Mouse (Mus musculus): ENCODE results near the gene Pex19. TPM values are rescaled to one million over a fixed set of nuclear protein-coding genes. Genes with fewer than 3 reads are reported as not detected.

Gene Pex19
- 117 and 123 TPM in 2 replicates for polyA plus RNA-seq (2015; fragmentation: Nextera tagmentation; extraction: Ambion mirVana)

- Histone ChIP-seq H3K4me3 (peak within 1 kb of the TSS; percentile 83), H3K9ac (peak within 1 kb of the TSS; percentile 93), H3K27me3 (no peaks in the 10 kb centered on the region), H3K36me3 (peaks cover 45% of the 10 kb centered on the region), H3K4me1 (peaks cover 12% of the 10 kb centered on the region), H3K27ac (peak within 1 kb of the TSS; percentile 61), H3K9me3 (no peaks in the 10 kb centered on the region), H3K4me2 (peak within 1 kb of the TSS; percentile 77)
- ATAC-seq (ENCODE audit: borderline replicate concordance, extremely low read depth, low FRiP score, low TSS enrichment): peak; percentile 98
- WGBS: 1% methylated on average over 42 of the region's 42 CpGs
Measured at GRCm38 (mm10) chr1:172126376-172127347, at the start of gene Pex19. Pex19 (plus strand) TSS chr1:172126755.

GRCm38 (mm10) chr1:172077981-172078380 is 48.6 kb upstream of the Pex19 start:
- no peak overlapping the region for H3K9ac ChIP-seq
- WGBS: 66% methylated on average over 5 of the region's 5 CpGs

GRCm38 (mm10) chr1:172082101-172082898 is 44.3 kb upstream of the Pex19 start, which contains the start of the genes Copa and Ncstn:
Copa (plus strand) TSS chr1:172082529.
Ncstn (minus strand) TSS chr1:172082795.
- Histone ChIP-seq H3K4me2 (peak within 1 kb of the TSS; percentile 48), H3K4me1 (peaks cover 24% of the 10 kb centered on the region), H3K4me3 (peak within 1 kb of the TSS; percentile 77), H3K9ac (peak within 1 kb of the TSS; percentile 78), H3K27ac (peak within 1 kb of the TSS; percentile 67), H3K27me3 (no peaks in the 10 kb centered on the region), H3K9me3 (no peaks in the 10 kb centered on the region), H3K36me3 (peaks cover 19% of the 10 kb centered on the region)
- under 1% methylated on average over 40 of the region's 40 CpGs for WGBS
- ATAC-seq (ENCODE audit: borderline replicate concordance, extremely low read depth, low FRiP score, low TSS enrichment): peak; percentile 97

More at GRCm38 (mm10) chr1:172077981-172078380, 48.6 kb upstream of the Pex19 start:
- Histone ChIP-seq H3K4me2 (no peak overlapping the region), H3K4me3 (no peak overlapping the region), H3K27ac (no peak overlapping the region), H3K36me3 (peaks cover 52% of the 10 kb centered on the region), H3K4me1 (peaks cover 6% of the 10 kb centered on the region), H3K27me3 (no peaks in the 10 kb centered on the region), H3K9me3 (no peaks in the 10 kb centered on the region)
- ATAC-seq (ENCODE audit: borderline replicate concordance, extremely low read depth, low FRiP score, low TSS enrichment): no peak

- peaks cover 24% of the 10 kb centered on the region for H3K4me1 ChIP-seq
- H3K4me2 ChIP-seq: peak overlapping the region; percentile 48
- no peaks in the 10 kb centered on the region for H3K27me3 ChIP-seq
- H3K4me3 ChIP-seq: peak overlapping the region; percentile 77
- WGBS: under 1% methylated on average over 24 of the region's 24 CpGs
- peak overlapping the region; percentile 67 for H3K27ac ChIP-seq
- H3K36me3 ChIP-seq: peaks cover 21% of the 10 kb centered on the region
- H3K9ac ChIP-seq: peak overlapping the region; percentile 78
- no peaks in the 10 kb centered on the region for H3K9me3 ChIP-seq
- no peak; the same call in 1 of the 2 replicates for ATAC-seq (ENCODE audit: borderline replicate concordance, extremely low read depth, low FRiP score, low TSS enrichment)
Measured at GRCm38 (mm10) chr1:172082899-172083445, 43.6 kb upstream of the Pex19 start.

GRCm38 (mm10) chr1:172093522-172093921 is 33.0 kb upstream of the Pex19 start:
- 58% methylated on average over 3 of the region's 3 CpGs for WGBS
- H3K4me2 ChIP-seq: no peak overlapping the region
- no peaks in the 10 kb centered on the region for H3K27me3 ChIP-seq
- H3K27ac ChIP-seq: no peak overlapping the region
- H3K9ac ChIP-seq: no peak overlapping the region
- no peaks in the 10 kb centered on the region for H3K9me3 ChIP-seq
- H3K4me3 ChIP-seq: no peak overlapping the region
- H3K36me3 ChIP-seq: peaks cover 90% of the 10 kb centered on the region
- no peak for ATAC-seq (ENCODE audit: borderline replicate concordance, extremely low read depth, low FRiP score, low TSS enrichment)
- H3K4me1 ChIP-seq: no peaks in the 10 kb centered on the region

- H3K27me3 ChIP-seq: no peaks in the 10 kb centered on the region
- peaks cover 85% of the 10 kb centered on the region for H3K36me3 ChIP-seq
- no peak overlapping the region for H3K4me2 ChIP-seq
- no peak overlapping the region for H3K4me3 ChIP-seq
- H3K9me3 ChIP-seq: no peaks in the 10 kb centered on the region
- H3K4me1 ChIP-seq: no peaks in the 10 kb centered on the region
- ATAC-seq (ENCODE audit: borderline replicate concordance, extremely low read depth, low FRiP score, low TSS enrichment): no peak
- H3K27ac ChIP-seq: no peak overlapping the region
- H3K9ac ChIP-seq: no peak overlapping the region
Measured at GRCm38 (mm10) chr1:172094295-172094694, 32.3 kb upstream of the Pex19 start.

- Histone ChIP-seq H3K9me3 (no peaks in the 10 kb centered on the region), H3K4me2 (no peak overlapping the region), H3K4me3 (no peak overlapping the region), H3K27ac (no peak overlapping the region), H3K27me3 (no peaks in the 10 kb centered on the region), H3K4me1 (no peaks in the 10 kb centered on the region), H3K9ac (no peak overlapping the region), H3K36me3 (peaks cover 83% of the 10 kb centered on the region)
- ATAC-seq (ENCODE audit: borderline replicate concordance, extremely low read depth, low FRiP score, low TSS enrichment): no peak
- 47% methylated on average over 6 of the region's 6 CpGs for WGBS
Measured at GRCm38 (mm10) chr1:172095202-172095601, 31.4 kb upstream of the Pex19 start.

- peaks cover 85% of the 10 kb centered on the region for H3K36me3 ChIP-seq
- no peaks in the 10 kb centered on the region for H3K9me3 ChIP-seq
- H3K4me3 ChIP-seq: no peak overlapping the region
- WGBS: 85% methylated on average over 6 of the region's 6 CpGs
- no peak overlapping the region for H3K4me2 ChIP-seq
- H3K27ac ChIP-seq: no peak overlapping the region
- no peak overlapping the region for H3K9ac ChIP-seq
- no peaks in the 10 kb centered on the region for H3K4me1 ChIP-seq
- H3K27me3 ChIP-seq: no peaks in the 10 kb centered on the region
- no peak for ATAC-seq (ENCODE audit: borderline replicate concordance, extremely low read depth, low FRiP score, low TSS enrichment)
Measured at GRCm38 (mm10) chr1:172099325-172100033, 27.1 kb upstream of the Pex19 start.

GRCm38 (mm10) chr1:172103619-172104018 is 22.9 kb upstream of the Pex19 start:
- WGBS: 75% methylated on average over 4 of the region's 4 CpGs
- H3K4me2 ChIP-seq: no peak overlapping the region
- H3K27ac ChIP-seq: no peak overlapping the region
- H3K27me3 ChIP-seq: no peaks in the 10 kb centered on the region
- H3K9me3 ChIP-seq: no peaks in the 10 kb centered on the region
- ATAC-seq (ENCODE audit: borderline replicate concordance, extremely low read depth, low FRiP score, low TSS enrichment): no peak
- no peak overlapping the region for H3K4me3 ChIP-seq
- peaks cover 89% of the 10 kb centered on the region for H3K36me3 ChIP-seq
- H3K4me1 ChIP-seq: no peaks in the 10 kb centered on the region
- H3K9ac ChIP-seq: no peak overlapping the region

GRCm38 (mm10) chr1:172105101-172105500 is 21.5 kb upstream of the Pex19 start:
- Histone ChIP-seq H3K9ac (no peak overlapping the region), H3K9me3 (no peaks in the 10 kb centered on the region), H3K36me3 (peaks cover 94% of the 10 kb centered on the region), H3K4me3 (no peak overlapping the region), H3K4me2 (no peak overlapping the region), H3K4me1 (no peaks in the 10 kb centered on the region), H3K27me3 (no peaks in the 10 kb centered on the region), H3K27ac (no peak overlapping the region)
- 78% methylated on average over 11 of the region's 11 CpGs for WGBS
- ATAC-seq (ENCODE audit: borderline replicate concordance, extremely low read depth, low FRiP score, low TSS enrichment): no peak
